Mouse (Mus musculus) small intestine, adult 2 months (tissue): Measurements from ENCODE around the gene Tdp2.

Experiments
- CTCF ChIP-seq: fragments of 200-500 bp; IDR thresholded peaks from 2 replicates; pipeline ENCODE4 v1.5.1; 2012; ENCODE audit warnings: low read depth, mild to moderate bottlenecking, control low read depth, inconsistent platforms, low read length, moderate library complexity, mixed read lengths; ENCODE audit not compliant: insufficient replicate concordance, insufficient read length; ENCODE audit errors: extremely low read depth
- POLR2A ChIP-seq: fragments of 200-500 bp; IDR thresholded peaks from 2 replicates; pipeline ENCODE4 v1.6.1; 2012; ENCODE audit warnings: low read depth, mild to moderate bottlenecking, control low read depth, inconsistent platforms, low read length, moderate library complexity

DNA sequence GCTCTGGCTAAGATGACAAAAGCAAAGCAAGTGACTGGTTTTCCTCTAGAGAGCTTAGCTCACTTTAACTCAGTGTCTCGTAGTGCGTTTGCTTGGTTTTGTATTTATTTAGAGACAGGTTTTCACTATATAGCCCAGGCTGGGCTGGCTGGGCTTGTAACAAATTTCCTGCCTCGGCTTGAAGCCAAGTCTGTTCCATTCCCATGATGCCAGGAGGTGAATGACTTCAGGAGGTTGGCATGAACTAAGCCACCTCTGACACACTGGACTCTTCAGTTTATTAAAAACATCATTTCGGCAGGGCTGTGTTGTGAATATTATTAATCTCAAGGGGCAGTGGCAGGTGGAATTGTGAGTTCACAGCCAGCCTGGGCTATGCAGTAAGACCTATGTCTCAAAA lies 5.9 kb upstream of the Tdp2 start:
- TF ChIP-seq CTCF (no peak), POLR2A (no peak)
